Mouse (Mus musculus) embryonic stem cell, embryonic (primary cell): Measurements from ENCODE around the gene Tma7.

Experiments used
- CTCF ChIA-PET, 4 experiments: fragments of 300-600 bp in 2 of 4; fragments of 350-600 bp in 2 of 4; sonication (Branson Sonifier 250); formaldehyde crosslinking; loops; one replicate each; lab custom pipeline; 2022; ENCODE audit warnings: inconsistent platforms in 2 of 4; lab: Charles Lee
- POLR2A ChIA-PET, 4 experiments: fragments of 300-600 bp in 2 of 4; fragments of 350-600 bp in 2 of 4; sonication (Branson Sonifier 250); formaldehyde crosslinking; loops; one replicate each; lab custom pipeline; 2022; ENCODE audit warnings: antibody characterized with exemption in 4 of 4, inconsistent platforms in 1 of 4; lab: Charles Lee

Tma7 gene

GRCm38 (mm10) chr9:109050674-109050997, 31.8 kb downstream of the Tma7 start:
- POLR2A ChIA-PET, result interaction anchor here in 2 of 4 experiments (0.8 to 1.7 kb wide), 5 partner anchors 8 to 25 kb away, joined by 3 to 9 read pairs (median 5); partner anchors contain the start of genes Trex1 (in 2 of the 2), Atrip (in 1 of the 2) and Shisa5 (in 1 of the 2)
- CTCF ChIA-PET, result interaction anchor here in 3 of 4 experiments (0.5 to 1.0 kb wide), 3 partner anchors 9 to 1120 kb away, joined by 3 read pairs; partner anchors contain the start of gene Trex1 (in 1 of the 3)

GRCm38 (mm10) chr9:109049996-109050673, 32.3 kb downstream of the Tma7 start:
- CTCF ChIA-PET, result interaction anchor here in 3 of 4 experiments (0.5 to 1.2 kb wide), 3 partner anchors 9 to 1121 kb away, joined by 3 read pairs; partner anchors contain the start of gene Trex1 (in 2 of the 3)
- POLR2A ChIA-PET, result interaction anchor here in 2 of 4 experiments (0.8 to 1.7 kb wide), 5 partner anchors 9 to 24 kb away, joined by 3 to 9 read pairs (median 5); partner anchors contain the start of genes Trex1 (in 2 of the 2), Atrip (in 1 of the 2) and Shisa5 (in 1 of the 2)

- ChIA-PET CTCF (interaction anchor here in 2 of 4 experiments (1.1 to 1.2 kb wide), 2 partner anchors 10 kb away, joined by 3 to 5 read pairs; partner anchors contain the start of gene Trex1 (in 2 of the 2)), POLR2A (interaction anchor here in 2 of 4 experiments (1.0 to 1.7 kb wide), 4 partner anchors 10 to 40 kb away, joined by 3 to 9 read pairs (median 5); partner anchors contain the start of genes Trex1 (in 2 of the 2) and Shisa5 (in 1 of the 2))
These were observed 33.1 kb downstream of the Tma7 start for GRCm38 (mm10) chr9:109049316-109049715.

GRCm38 (mm10) chr9:109046306-109046705, 36.1 kb downstream of the Tma7 start:
- ChIA-PET POLR2A (interaction anchor here in 2 of 4 experiments (0.6 to 2.5 kb wide), 6 partner anchors 12 to 1966 kb away, joined by 3 to 14 read pairs (median 6); partner anchors contain the start of genes Atrip (in 1 of the 2) and Trex1 (in 1 of the 2)), CTCF (interaction anchor here (0.6 to 2.9 kb wide), 17 partner anchors 8 to 816 kb away, joined by 3 to 18 read pairs (median 3); partner anchors contain the start of genes Trex1 (in 3 of the 4), Nme6 (in 1 of the 4), Pfkfb4 (in 1 of the 4) and Shisa5 (in 1 of the 4))

GRCm38 (mm10) chr9:109041351-109041750, 41.0 kb downstream of the Tma7 start:
- ChIA-PET CTCF (interaction anchor here (0.5 to 1.2 kb wide), 7 partner anchors 18 to 821 kb away, joined by 3 to 7 read pairs (median 4); partner anchors contain the start of genes 1700102P08Rik (in 1 of the 4) and Trex1 (in 1 of the 4)), POLR2A (interaction anchor here in 2 of 4 experiments (0.6 to 1.4 kb wide), 7 partner anchors 8 to 47 kb away, joined by 3 to 5 read pairs (median 4); partner anchors contain the start of genes Atrip (in 1 of the 2) and Trex1 (in 1 of the 2))

GRCm38 (mm10) chr9:109040906-109041305, 41.5 kb downstream of the Tma7 start:
- POLR2A ChIA-PET, result interaction anchor here in 2 of 4 experiments (1.1 to 1.4 kb wide), 5 partner anchors 8 to 47 kb away, joined by 3 to 5 read pairs (median 4); partner anchors contain the start of genes Atrip (in 1 of the 2) and Trex1 (in 1 of the 2)
- CTCF ChIA-PET, result interaction anchor here in 3 of 4 experiments (0.5 to 1.2 kb wide), 5 partner anchors 19 to 821 kb away, joined by 3 to 7 read pairs (median 4); partner anchors contain the start of gene Trex1 (in 1 of the 3)

GRCm38 (mm10) chr9:109040216-109040615, 42.2 kb downstream of the Tma7 start:
- POLR2A ChIA-PET, result interaction anchor here in 1 of 4 experiments (0.6 kb wide), 1 partner anchor 12 kb away, joined by 3 read pairs; no protein-coding TSS in a partner anchor
- CTCF ChIA-PET, result no interaction called here

- POLR2A ChIA-PET, result interaction anchor here in 2 of 4 experiments (0.6 to 2.5 kb wide), 5 partner anchors 11 to 480 kb away, joined by 3 to 19 read pairs (median 5); partner anchors contain the start of genes Atrip (in 1 of the 2), Impdh2 (in 1 of the 2) and Trex1 (in 1 of the 2)
- CTCF ChIA-PET, result no interaction called here
These were observed 42.7 kb downstream of the Tma7 start for GRCm38 (mm10) chr9:109039681-109040080.

- ChIA-PET POLR2A (interaction anchor here in 3 of 4 experiments (0.7 to 2.5 kb wide), 17 partner anchors 9 to 479 kb away, joined by 3 to 19 read pairs (median 3); partner anchors contain the start of genes Trex1 (in 3 of the 3), Atrip (in 1 of the 3) and Impdh2 (in 1 of the 3)), CTCF (interaction anchor here in 2 of 4 experiments (1.0 to 2.2 kb wide), 3 partner anchors 21 to 793 kb away, joined by 3 to 12 read pairs (median 5); partner anchors contain the start of genes Trex1 (in 2 of the 2) and Nme6 (in 1 of the 2))
These were observed 43.5 kb downstream of the Tma7 start for GRCm38 (mm10) chr9:109038901-109039364.

GRCm38 (mm10) chr9:109038086-109038895, 44.1 kb downstream of the Tma7 start, which contains the start of gene Shisa5:
Shisa5 (plus strand) TSS chr9:109038565.
- ChIA-PET CTCF (interaction anchor here (0.6 to 2.2 kb wide), 12 partner anchors 8 to 794 kb away, joined by 3 to 12 read pairs (median 4); partner anchors contain the start of genes Trex1 (in 3 of the 4), Atrip (in 1 of the 4) and Nme6 (in 1 of the 4)), POLR2A (interaction anchor here in 3 of 4 experiments (0.6 to 2.5 kb wide), 25 partner anchors 8 to 979 kb away, joined by 3 to 19 read pairs (median 3); partner anchors contain the start of genes Trex1 (in 3 of the 3), Atrip (in 1 of the 3) and Impdh2 (in 1 of the 3))

GRCm38 (mm10) chr9:109032435-109032834, 50.0 kb downstream of the Tma7 start:
- ChIA-PET CTCF (no interaction called here), POLR2A (interaction anchor here in 1 of 4 experiments (0.5 to 1.8 kb wide), 4 partner anchors 9 to 30 kb away, joined by 3 to 5 read pairs (median 4); partner anchors contain the start of gene Trex1)

- ChIA-PET POLR2A (interaction anchor here in 1 of 4 experiments (1.8 kb wide), 1 partner anchor 16 kb away, joined by 4 read pairs; no protein-coding TSS in a partner anchor), CTCF (no interaction called here)
These were observed 50.7 kb downstream of the Tma7 start for GRCm38 (mm10) chr9:109031686-109032085.

- POLR2A ChIA-PET, result interaction anchor here in 2 of 4 experiments (0.7 to 1.8 kb wide), 2 partner anchors 15 to 56 kb away, joined by 3 to 4 read pairs; no protein-coding TSS in a partner anchor
- CTCF ChIA-PET, result no interaction called here
These were observed 51.4 kb downstream of the Tma7 start for GRCm38 (mm10) chr9:109031001-109031400.

GRCm38 (mm10) chr9:109030312-109030711, 52.1 kb downstream of the Tma7 start:
- ChIA-PET POLR2A (interaction anchor here in 3 of 4 experiments (0.7 to 3.1 kb wide), 6 partner anchors 8 to 57 kb away, joined by 3 to 19 read pairs (median 4); partner anchors contain the start of genes Shisa5 (in 3 of the 3), Atrip (in 1 of the 3) and Pfkfb4 (in 1 of the 3)), CTCF (interaction anchor here in 1 of 4 experiments (0.6 kb wide), 1 partner anchor 8 kb away, joined by 7 read pairs; no protein-coding TSS in a partner anchor)

GRCm38 (mm10) chr9:109028919-109029318, 53.5 kb downstream of the Tma7 start:
- ChIA-PET POLR2A (interaction anchor here in 2 of 4 experiments (0.7 to 3.1 kb wide), 10 partner anchors 9 to 846 kb away, joined by 3 to 19 read pairs (median 4); partner anchors contain the start of genes Shisa5 (in 2 of the 2) and Atrip (in 1 of the 2)), CTCF (interaction anchor here in 1 of 4 experiments (1.4 kb wide), 1 partner anchor 59 kb away, joined by 3 read pairs; no protein-coding TSS in a partner anchor)

GRCm38 (mm10) chr9:109028421-109028820, 54.0 kb downstream of the Tma7 start:
- CTCF ChIA-PET, result interaction anchor here in 2 of 4 experiments (0.6 to 1.4 kb wide), 2 partner anchors 19 to 60 kb away, joined by 3 to 9 read pairs; no protein-coding TSS in a partner anchor
- POLR2A ChIA-PET, result interaction anchor here in 2 of 4 experiments (0.7 to 3.1 kb wide), 8 partner anchors 10 to 846 kb away, joined by 3 to 19 read pairs (median 4); partner anchors contain the start of genes Atrip (in 1 of the 2) and Shisa5 (in 1 of the 2)
